Mouse (Mus musculus): ENCODE measurements around the gene Gm49368.

Gene Gm49368

GRCm38 (mm10) chr7:128056917-128057444 lies 5.5 kb upstream of the Gm49368 start:
- in situ Hi-C loops (cut with MboI; ENCODE audit: low sequenced_read_pairs): no loop called here

- in situ Hi-C loops (cut with MboI; ENCODE audit: low sequenced_read_pairs): no loop called here
Measured at GRCm38 (mm10) chr7:128057860-128058259, 4.6 kb upstream of the Gm49368 start.

- in situ Hi-C loops (cut with MboI; ENCODE audit: low sequenced_read_pairs): no loop called here
Measured at GRCm38 (mm10) chr7:128058576-128058975, 3.9 kb upstream of the Gm49368 start.

- in situ Hi-C loops (cut with MboI; ENCODE audit: low sequenced_read_pairs): no loop called here
Measured at GRCm38 (mm10) chr7:128059091-128059490, 3.4 kb upstream of the Gm49368 start.

- in situ Hi-C loops (cut with MboI; ENCODE audit: low sequenced_read_pairs): no loop called here
Measured at GRCm38 (mm10) chr7:128063211-128063781, 813 bp downstream of the Gm49368 start.

- in situ Hi-C loops (cut with MboI; ENCODE audit: low sequenced_read_pairs): no loop called here
Measured at GRCm38 (mm10) chr7:128065547-128065946, 3.1 kb downstream of the Gm49368 start.

- in situ Hi-C loops (cut with MboI; ENCODE audit: low sequenced_read_pairs): no loop called here
Measured at GRCm38 (mm10) chr7:128067847-128068246, 5.4 kb downstream of the Gm49368 start.

- in situ Hi-C loops (cut with MboI; ENCODE audit: low sequenced_read_pairs): no loop called here
Measured at GRCm38 (mm10) chr7:128069844-128070243, 7.4 kb downstream of the Gm49368 start.

- in situ Hi-C loops (cut with MboI; ENCODE audit: low sequenced_read_pairs): no loop called here
Measured at GRCm38 (mm10) chr7:128071816-128072215, 9.3 kb downstream of the Gm49368 start.

- in situ Hi-C loops (cut with MboI; ENCODE audit: low sequenced_read_pairs): no loop called here
Measured at GRCm38 (mm10) chr7:128080012-128080411, 17.5 kb downstream of the Gm49368 start.

GRCm38 (mm10) chr7:128089141-128089540 lies 26.7 kb downstream of the Gm49368 start:
- in situ Hi-C loops (cut with MboI; ENCODE audit: low sequenced_read_pairs): no loop called here

GRCm38 (mm10) chr7:128098135-128098534 lies 35.7 kb downstream of the Gm49368 start:
- in situ Hi-C loops (cut with MboI; ENCODE audit: low sequenced_read_pairs): no loop called here

GRCm38 (mm10) chr7:128100742-128101357 lies 38.4 kb downstream of the Gm49368 start:
- in situ Hi-C loops (cut with MboI; ENCODE audit: low sequenced_read_pairs): loop anchor here (10.0 kb wide), 1 partner anchor 104 kb away; the partner anchor contains the start of gene Cox6a2

GRCm38 (mm10) chr7:128105246-128105645 lies 42.8 kb downstream of the Gm49368 start:
- in situ Hi-C loops (cut with MboI; ENCODE audit: low sequenced_read_pairs): loop anchor here (10.0 kb wide), 1 partner anchor 100 kb away; the partner anchor contains the start of gene Cox6a2

- in situ Hi-C loops (cut with MboI; ENCODE audit: low sequenced_read_pairs): loop anchor here (10.0 kb wide), 1 partner anchor 97 kb away; the partner anchor contains the start of gene Cox6a2
Measured at GRCm38 (mm10) chr7:128107462-128107861, 45.0 kb downstream of the Gm49368 start.

GRCm38 (mm10) chr7:128110314-128110713 lies 47.8 kb downstream of the Gm49368 start:
- in situ Hi-C loops (cut with MboI; ENCODE audit: low sequenced_read_pairs): no loop called here

- in situ Hi-C loops (cut with MboI; ENCODE audit: low sequenced_read_pairs): no loop called here
Measured at GRCm38 (mm10) chr7:128112131-128112530, 49.6 kb downstream of the Gm49368 start.

- in situ Hi-C loops (cut with MboI; ENCODE audit: low sequenced_read_pairs): no loop called here
Measured at GRCm38 (mm10) chr7:128114371-128115105, 52.1 kb downstream of the Gm49368 start.

GRCm38 (mm10) chr7:128115211-128115958 lies 52.9 kb downstream of the Gm49368 start:
- in situ Hi-C loops (cut with MboI; ENCODE audit: low sequenced_read_pairs): no loop called here

GRCm38 (mm10) chr7:128116396-128116795 lies 53.9 kb downstream of the Gm49368 start:
- in situ Hi-C loops (cut with MboI; ENCODE audit: low sequenced_read_pairs): no loop called here

Data from CH12F3 (cell line).